Mouse (Mus musculus) liver, embryonic 12.5 days (tissue): ENCODE measurements around the gene Aco2. TPM values are rescaled to one million over a fixed set of nuclear protein-coding genes. Genes with fewer than 3 reads are reported as not detected.

ENCODE experiments used
- ATAC-seq: fragments of 200-750 bp; cut with Nextera tagmentation; 2 replicates; pipeline ENCODE4 v1.8.0; 2017; ENCODE audit warnings: moderate number of reproducible peaks, mild to moderate bottlenecking, moderate library complexity
- H3K27ac ChIP-seq: fragments of 300-500 bp; sonication (generic); 2 replicates; pipeline ENCODE4 v1.5.1; 2016; ENCODE audit warnings: mild to moderate bottlenecking
- H3K27me3 ChIP-seq: fragments of 300-500 bp; sonication (generic); replicated peaks from 2 replicates; pipeline ENCODE4 v1.6.1; 2016; ENCODE audit warnings: mild to moderate bottlenecking, moderate library complexity
- H3K36me3 ChIP-seq: fragments of 300-500 bp; sonication (generic); 2 replicates; pipeline ENCODE4 v1.6.1; 2016; ENCODE audit warnings: mild to moderate bottlenecking, moderate library complexity
- H3K4me1 ChIP-seq: fragments of 300-500 bp; sonication (generic); 2 replicates; pipeline ENCODE4 v1.6.1; 2016
- H3K4me2 ChIP-seq: fragments of 300-500 bp; sonication (generic); 2 replicates; pipeline ENCODE4 v1.6.1; 2016; ENCODE audit warnings: mild to moderate bottlenecking, moderate library complexity
- H3K4me3 ChIP-seq: fragments of 300-500 bp; sonication (generic); 2 replicates; pipeline ENCODE4 v1.5.1; 2016; ENCODE audit warnings: mild to moderate bottlenecking, moderate library complexity
- H3K9ac ChIP-seq: fragments of 300-500 bp; sonication (generic); 2 replicates; pipeline ENCODE4 v1.6.1; 2016; ENCODE audit warnings: mild to moderate bottlenecking, moderate library complexity
- H3K9me3 ChIP-seq: fragments of 300-500 bp; sonication (generic); replicated peaks from 2 replicates; pipeline ENCODE4 v1.6.1; 2016; ENCODE audit warnings: mild to moderate bottlenecking, moderate library complexity
- WGBS: fragments of 180-500 bp; shearing (Covaris S2); methylation state at CpG from one replicate; pipeline ENCODE4 v1.1.7; 2016; ENCODE audit not compliant: insufficient replicate concordance; 5-methylcytosine and 5-hydroxymethylcytosine counted together
- polyA plus RNA-seq: library from polyadenylated mRNA; unstranded; fragments of >200 nt; fragmentation: Nextera tagmentation; extraction: Ambion mirVana; gene quantifications from 2 replicates; pipeline ENCODE4 v1.2.1, GENCODE M21; 2016

Aco2 gene
- polyA plus RNA-seq, 1 experiment from 2014 or later = 132 TPM

- no peak for ATAC-seq
- peaks cover 14% of the 10 kb centered on the region for H3K4me1 ChIP-seq
- WGBS = 69% methylated on average over 10 of the region's 10 CpGs
These were observed 77.0 kb downstream of the Aco2 start for GRCm38 (mm10) chr15:81949076-81949475.

GRCm38 (mm10) chr15:81949476-81950131 lies 77.5 kb downstream of the Aco2 start:
- ATAC-seq = no peak
- H3K4me3 ChIP-seq = no peak overlapping the region
- WGBS = 72% methylated on average over 11 of the region's 11 CpGs

More at GRCm38 (mm10) chr15:81949076-81949475, 77.0 kb downstream of the Aco2 start:
- Histone ChIP-seq H3K9me3 (no peaks in the 10 kb centered on the region), H3K36me3 (peaks cover 28% of the 10 kb centered on the region), H3K4me3 (no peak overlapping the region), H3K27me3 (0 out of 2 replicates have a peak, but pooled peaks cover 5% of the 10 kb centered on the region), H3K4me2 (no peak overlapping the region), H3K9ac (no peak overlapping the region), H3K27ac (no peak overlapping the region)

GRCm38 (mm10) chr15:81950716-81951115 lies 78.6 kb downstream of the Aco2 start:
- no peak overlapping the region for H3K9ac ChIP-seq
- H3K4me3 ChIP-seq = no peak overlapping the region
- WGBS = 81% methylated on average over 5 of the region's 5 CpGs
- no peak overlapping the region for H3K27ac ChIP-seq
- H3K27me3 ChIP-seq = no peaks in the 10 kb centered on the region
- H3K9me3 ChIP-seq = no peaks in the 10 kb centered on the region
- no peak for ATAC-seq
- H3K4me2 ChIP-seq = no peak overlapping the region
- peaks cover 14% of the 10 kb centered on the region for H3K4me1 ChIP-seq
- peaks cover 43% of the 10 kb centered on the region for H3K36me3 ChIP-seq

More at GRCm38 (mm10) chr15:81949476-81950131, 77.5 kb downstream of the Aco2 start:
- Histone ChIP-seq H3K4me2 (no peak overlapping the region), H3K27me3 (0 out of 2 replicates have a peak, but pooled peaks cover 4% of the 10 kb centered on the region), H3K9ac (no peak overlapping the region), H3K36me3 (peaks cover 33% of the 10 kb centered on the region), H3K9me3 (no peaks in the 10 kb centered on the region), H3K27ac (no peak overlapping the region), H3K4me1 (peaks cover 14% of the 10 kb centered on the region)

- Histone ChIP-seq H3K4me2 (no peak overlapping the region), H3K9me3 (no peaks in the 10 kb centered on the region), H3K4me1 (peaks cover 14% of the 10 kb centered on the region), H3K27ac (no peak overlapping the region), H3K36me3 (peaks cover 46% of the 10 kb centered on the region), H3K9ac (no peak overlapping the region), H3K27me3 (no peaks in the 10 kb centered on the region), H3K4me3 (no peak overlapping the region)
- ATAC-seq = no peak
- WGBS = 88% methylated on average over 9 of the region's 9 CpGs
These were observed 79.0 kb downstream of the Aco2 start for GRCm38 (mm10) chr15:81951159-81951558.

GRCm38 (mm10) chr15:81952310-81952709 lies 80.2 kb downstream of the Aco2 start:
- Histone ChIP-seq H3K36me3 (peaks cover 56% of the 10 kb centered on the region), H3K9ac (no peak overlapping the region), H3K27ac (no peak overlapping the region), H3K9me3 (no peaks in the 10 kb centered on the region), H3K27me3 (no peaks in the 10 kb centered on the region), H3K4me3 (no peak overlapping the region), H3K4me2 (no peak overlapping the region), H3K4me1 (peaks cover 14% of the 10 kb centered on the region)
- WGBS = 83% methylated on average over 4 of the region's 4 CpGs
- no peak for ATAC-seq

- no peak overlapping the region for H3K4me3 ChIP-seq
- no peak overlapping the region for H3K27ac ChIP-seq
- H3K9me3 ChIP-seq = no peaks in the 10 kb centered on the region
- no peak overlapping the region for H3K9ac ChIP-seq
- H3K4me1 ChIP-seq = peaks cover 13% of the 10 kb centered on the region
- H3K36me3 ChIP-seq = peaks cover 57% of the 10 kb centered on the region
- ATAC-seq = no peak
- 84% methylated on average over 9 of the region's 9 CpGs for WGBS
- H3K4me2 ChIP-seq = no peak overlapping the region
- no peaks in the 10 kb centered on the region for H3K27me3 ChIP-seq
These were observed 82.1 kb downstream of the Aco2 start for GRCm38 (mm10) chr15:81954151-81954583.

- no peak overlapping the region for H3K4me3 ChIP-seq
- no peak overlapping the region for H3K4me2 ChIP-seq
- no peak overlapping the region for H3K9ac ChIP-seq
- WGBS = 93% methylated on average over 6 of the region's 6 CpGs
- H3K4me1 ChIP-seq = peaks cover 14% of the 10 kb centered on the region
- no peak overlapping the region for H3K27ac ChIP-seq
- ATAC-seq = no peak
- H3K9me3 ChIP-seq = no peaks in the 10 kb centered on the region
- peaks cover 57% of the 10 kb centered on the region for H3K36me3 ChIP-seq
- H3K27me3 ChIP-seq = no peaks in the 10 kb centered on the region
These were observed 82.6 kb downstream of the Aco2 start for GRCm38 (mm10) chr15:81954716-81955115.

GRCm38 (mm10) chr15:81955414-81955813 lies 83.3 kb downstream of the Aco2 start:
- Histone ChIP-seq H3K4me2 (no peak overlapping the region), H3K4me1 (peaks cover 19% of the 10 kb centered on the region), H3K36me3 (peaks cover 57% of the 10 kb centered on the region), H3K9me3 (no peaks in the 10 kb centered on the region), H3K4me3 (no peak overlapping the region), H3K27ac (no peak overlapping the region), H3K27me3 (no peaks in the 10 kb centered on the region), H3K9ac (no peak overlapping the region)
- no peak for ATAC-seq
- WGBS = 87% methylated on average over 15 of the region's 15 CpGs

GRCm38 (mm10) chr15:81956457-81956856 lies 84.3 kb downstream of the Aco2 start:
- H3K36me3 ChIP-seq = peaks cover 52% of the 10 kb centered on the region
- H3K4me3 ChIP-seq = no peak overlapping the region
- WGBS = 57% methylated on average over 8 of the region's 8 CpGs

GRCm38 (mm10) chr15:81957598-81957997 lies 85.5 kb downstream of the Aco2 start:
- no peak for ATAC-seq
- Histone ChIP-seq H3K27me3 (no peaks in the 10 kb centered on the region), H3K9ac (no peak overlapping the region), H3K4me2 (no peak overlapping the region), H3K4me3 (no peak overlapping the region), H3K27ac (no peak overlapping the region), H3K9me3 (no peaks in the 10 kb centered on the region), H3K36me3 (peaks cover 40% of the 10 kb centered on the region), H3K4me1 (peaks cover 26% of the 10 kb centered on the region)
- WGBS = 81% methylated on average over 11 of the region's 11 CpGs

More at GRCm38 (mm10) chr15:81956457-81956856, 84.3 kb downstream of the Aco2 start:
- H3K27me3 ChIP-seq = no peaks in the 10 kb centered on the region
- no peak for ATAC-seq
- H3K4me1 ChIP-seq = peaks cover 24% of the 10 kb centered on the region
- no peaks in the 10 kb centered on the region for H3K9me3 ChIP-seq
- no peak overlapping the region for H3K4me2 ChIP-seq
- no peak overlapping the region for H3K27ac ChIP-seq
- no peak overlapping the region for H3K9ac ChIP-seq

GRCm38 (mm10) chr15:81958906-81959305 lies 86.8 kb downstream of the Aco2 start:
- H3K27ac ChIP-seq = peak overlapping the region; percentile 66; the same call in 1 of the 2 replicates
- H3K9ac ChIP-seq = peak overlapping the region; percentile 42
- H3K9me3 ChIP-seq = no peaks in the 10 kb centered on the region
- no peak for ATAC-seq
- 55% methylated on average over 3 of the region's 3 CpGs for WGBS
- no peaks in the 10 kb centered on the region for H3K27me3 ChIP-seq
- H3K4me1 ChIP-seq = peaks cover 26% of the 10 kb centered on the region
- peaks cover 30% of the 10 kb centered on the region for H3K36me3 ChIP-seq
- peak overlapping the region; percentile 100 for H3K4me2 ChIP-seq
- no peak overlapping the region for H3K4me3 ChIP-seq

GRCm38 (mm10) chr15:81960171-81961077 lies 88.3 kb downstream of the Aco2 start, which contains the start of gene Pmm1:
TSS of gene Pmm1 (minus strand) at chr15:81960930.
- peak within 1 kb of the TSS; percentile 100 for H3K4me2 ChIP-seq
- H3K27ac ChIP-seq = peak within 1 kb of the TSS; percentile 91
- no peaks in the 10 kb centered on the region for H3K27me3 ChIP-seq
- peak within 1 kb of the TSS; percentile 87 for H3K9ac ChIP-seq
- peak; percentile 95 for ATAC-seq
- peaks cover 15% of the 10 kb centered on the region for H3K36me3 ChIP-seq
- under 1% methylated on average over 77 of the region's 77 CpGs for WGBS
- peaks cover 34% of the 10 kb centered on the region for H3K4me1 ChIP-seq
- peak within 1 kb of the TSS; percentile 82 for H3K4me3 ChIP-seq
- H3K9me3 ChIP-seq = no peaks in the 10 kb centered on the region
